Mouse (Mus musculus): Measurements from ENCODE around the gene Prr7. TPM values are rescaled to one million over a fixed set of nuclear protein-coding genes. Genes with fewer than 3 reads are reported as not detected.
"Not testable (repeated sequence)": the region's sequence is repeated elsewhere in the genome, so short reads cannot be mapped to it uniquely, and the experiment has no call there.

Gene Prr7
- total RNA-seq (2022), result 10 to 100 TPM; 50.8 to 62.7 (median 59.7) TPM

DNA sequence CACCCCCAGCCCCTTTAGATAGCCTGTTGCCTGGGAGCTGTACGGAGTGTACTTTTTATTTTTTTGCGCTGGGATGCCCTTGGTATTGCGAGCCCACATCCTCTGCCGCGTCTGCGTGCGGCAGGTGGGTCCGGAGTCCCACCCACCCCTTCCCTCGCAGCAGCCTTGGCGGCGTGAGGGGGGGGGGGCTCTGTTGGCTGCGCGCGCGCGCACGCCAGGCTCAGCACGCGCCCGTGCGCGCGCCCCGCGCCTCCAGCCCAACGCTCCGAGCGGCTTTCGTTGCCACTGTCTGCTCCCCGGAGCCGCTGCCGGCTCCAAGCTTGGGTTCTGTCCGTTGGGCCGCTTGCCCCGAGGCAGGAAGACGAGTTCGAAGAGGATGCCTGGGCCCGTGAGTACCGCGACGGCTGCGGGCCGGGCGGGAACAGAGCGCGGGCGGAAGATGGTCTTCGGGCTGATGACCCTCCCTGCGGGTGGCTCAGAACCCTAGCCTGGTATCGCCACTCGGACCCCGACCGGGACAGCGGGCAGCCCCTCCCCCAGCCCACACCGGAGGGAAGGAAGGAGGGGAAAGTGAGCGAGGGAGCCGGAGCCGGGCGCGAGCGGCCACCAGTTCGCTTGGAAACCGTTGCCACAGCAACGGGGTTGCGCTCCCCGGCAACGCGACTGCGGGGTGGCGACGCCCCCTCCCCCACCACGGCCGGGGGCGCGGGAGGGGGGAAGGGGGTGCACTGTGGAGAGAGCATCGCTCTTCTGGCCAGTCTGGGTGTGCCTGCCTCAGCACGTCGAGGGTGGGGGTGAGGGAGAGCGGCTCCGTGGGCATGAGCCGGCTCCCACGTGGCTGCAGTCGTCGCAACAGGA, at the start of gene Prr7:
Gene Prr7 (plus strand): TSS at position 241 of the 858 bp plus-strand sequence.
- DNase-seq (ENCODE audit: low spot score in 2 of 2), result peak in 1 of 2 experiments; percentile 79

- peak; percentile 73 to 81 for DNase-seq (ENCODE audit: low spot score in 2 of 2)
Measured at GRCm38 (mm10) chr13:55414743-55415380, 49.2 kb upstream of the Prr7 start, which contains the start of gene Pfn3. Pfn3 (minus strand) TSS chr13:55415232.

DNA sequence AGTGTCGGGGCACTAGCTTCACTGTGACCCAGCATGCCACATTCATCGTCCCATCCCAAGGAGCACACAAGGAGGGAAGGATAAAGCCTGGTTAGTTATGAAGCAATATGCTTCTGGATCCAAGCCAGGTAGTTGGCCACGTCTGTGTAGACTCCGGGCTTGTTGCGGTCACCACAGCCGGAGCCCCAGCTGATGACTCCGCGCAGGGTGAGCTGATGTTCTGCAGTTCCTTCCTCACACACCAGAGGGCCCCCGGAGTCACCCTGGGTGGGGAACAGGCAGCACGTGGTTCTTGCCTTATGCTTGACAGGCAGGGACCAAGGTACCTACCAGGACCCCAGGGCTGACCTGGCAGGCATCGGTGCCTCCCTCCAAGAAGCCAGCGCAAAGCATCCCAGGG, 46.1 kb upstream of the Prr7 start:
- DNase-seq (ENCODE audit: low spot score in 2 of 2), result peak; percentile 62 to 81

- DNase-seq (ENCODE audit: low spot score in 2 of 2), result no peak
Measured at GRCm38 (mm10) chr13:55419142-55419541, 44.9 kb upstream of the Prr7 start.

DNA sequence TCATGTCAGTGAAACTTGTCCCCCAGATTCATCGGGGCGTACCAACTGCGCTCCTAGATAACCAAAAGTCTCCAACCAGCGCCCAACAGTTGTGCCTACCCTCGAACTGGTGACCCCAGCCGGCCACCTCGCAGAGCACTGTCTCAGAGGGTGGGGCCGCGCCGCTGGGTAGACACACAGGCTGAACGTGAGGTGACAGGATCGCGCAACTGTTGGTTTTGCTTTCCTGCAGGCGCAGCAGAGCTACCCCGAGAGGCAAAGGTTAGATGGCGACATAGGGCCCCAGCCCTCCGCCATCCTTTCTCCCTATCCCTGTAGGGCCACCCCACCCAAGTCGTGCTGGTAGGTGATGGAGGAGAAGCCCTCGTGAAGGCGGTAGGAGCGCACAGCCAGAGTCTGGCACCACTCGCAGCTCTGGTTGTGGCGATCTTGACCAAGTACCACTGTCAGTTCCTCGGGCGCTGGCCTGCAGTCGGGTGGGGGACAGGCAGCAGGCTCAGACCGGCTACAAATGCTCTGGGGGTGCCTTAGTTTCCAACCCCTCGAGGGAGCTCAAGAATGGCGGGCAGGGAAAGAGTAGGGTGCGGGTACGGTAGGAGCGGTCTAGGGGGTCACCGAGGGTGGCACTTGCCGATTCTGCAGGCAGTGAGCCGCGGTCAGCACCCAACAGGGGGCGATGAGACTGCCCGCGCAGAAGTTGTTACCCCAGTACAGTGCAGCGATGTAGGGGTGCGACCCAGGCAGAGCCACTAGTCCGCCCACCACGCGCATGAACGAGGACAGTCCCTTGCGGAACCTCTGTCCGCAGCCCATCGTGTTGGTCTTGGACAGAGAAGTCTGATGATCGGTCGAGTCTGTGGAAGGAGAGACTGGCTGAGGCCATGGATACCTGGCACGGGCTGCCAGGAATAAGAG, 43.8 kb upstream of the Prr7 start:
- no peak for DNase-seq (ENCODE audit: low spot score in 2 of 2)

GRCm38 (mm10) chr13:55420933-55421800, 42.9 kb upstream of the Prr7 start:
- peak; percentile 30 to 51 for DNase-seq (ENCODE audit: low spot score in 2 of 2)

DNA sequence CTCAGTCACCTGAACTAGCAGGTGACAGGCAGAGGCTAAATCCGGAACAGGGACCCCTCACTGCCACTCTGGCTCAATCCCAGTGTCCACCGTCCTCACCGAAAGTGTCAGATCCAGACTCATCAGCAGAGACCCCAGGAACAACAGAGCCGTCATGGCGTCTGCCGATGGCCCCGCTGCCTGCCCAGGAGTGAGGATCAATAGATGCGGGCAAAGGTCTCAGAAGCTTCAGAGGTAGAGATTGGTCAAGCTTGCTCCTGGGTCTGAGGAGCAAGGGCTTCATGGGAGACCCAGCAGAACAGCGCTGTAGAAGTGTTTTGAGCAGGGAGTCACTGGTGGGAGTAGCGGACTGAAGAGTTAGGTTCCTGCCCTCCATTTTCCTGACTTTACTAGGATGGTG, 37.5 kb upstream of the Prr7 start, which contains the start of gene F12:
Gene F12 (minus strand): TSS at position 181 of the 400 bp plus-strand sequence.
- DNase-seq (ENCODE audit: low spot score in 2 of 2), result no peak

- no peak for DNase-seq (ENCODE audit: low spot score in 2 of 2)
Measured at GRCm38 (mm10) chr13:55429226-55429888, 34.7 kb upstream of the Prr7 start.

GRCm38 (mm10) chr13:55430566-55430965, 33.5 kb upstream of the Prr7 start:
- DNase-seq (ENCODE audit: low spot score in 2 of 2), result no peak

GRCm38 (mm10) chr13:55431889-55432685, 32.0 kb upstream of the Prr7 start:
- no peak for DNase-seq (ENCODE audit: low spot score in 2 of 2)

GRCm38 (mm10) chr13:55437111-55437629, 26.9 kb upstream of the Prr7 start:
- DNase-seq (ENCODE audit: low spot score in 2 of 2), result not testable (repeated sequence)

DNA sequence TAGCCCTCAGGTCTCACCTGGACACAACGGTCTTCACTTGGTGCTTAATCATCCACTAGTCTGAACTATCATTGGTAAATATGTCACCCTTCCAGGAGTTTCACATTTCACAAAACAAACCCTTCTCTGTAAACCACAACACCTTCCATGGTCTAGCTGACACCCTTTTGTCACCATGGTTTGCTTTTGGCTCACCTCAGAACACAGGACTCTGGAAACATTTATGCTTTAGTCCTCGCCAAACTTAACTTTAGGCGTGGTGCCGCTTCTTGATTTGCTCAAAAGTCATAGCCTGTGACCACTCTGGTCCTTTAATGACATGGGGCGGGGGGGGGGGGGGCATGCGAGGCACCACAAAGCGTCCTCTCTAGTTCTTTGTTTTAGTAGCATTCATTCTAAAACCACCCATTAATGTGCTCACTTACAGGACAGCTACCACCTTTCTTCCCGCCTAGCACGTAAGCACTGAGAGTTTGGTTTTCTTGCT, 20.2 kb upstream of the Prr7 start:
- no peak for DNase-seq (ENCODE audit: low spot score in 2 of 2)

DNA sequence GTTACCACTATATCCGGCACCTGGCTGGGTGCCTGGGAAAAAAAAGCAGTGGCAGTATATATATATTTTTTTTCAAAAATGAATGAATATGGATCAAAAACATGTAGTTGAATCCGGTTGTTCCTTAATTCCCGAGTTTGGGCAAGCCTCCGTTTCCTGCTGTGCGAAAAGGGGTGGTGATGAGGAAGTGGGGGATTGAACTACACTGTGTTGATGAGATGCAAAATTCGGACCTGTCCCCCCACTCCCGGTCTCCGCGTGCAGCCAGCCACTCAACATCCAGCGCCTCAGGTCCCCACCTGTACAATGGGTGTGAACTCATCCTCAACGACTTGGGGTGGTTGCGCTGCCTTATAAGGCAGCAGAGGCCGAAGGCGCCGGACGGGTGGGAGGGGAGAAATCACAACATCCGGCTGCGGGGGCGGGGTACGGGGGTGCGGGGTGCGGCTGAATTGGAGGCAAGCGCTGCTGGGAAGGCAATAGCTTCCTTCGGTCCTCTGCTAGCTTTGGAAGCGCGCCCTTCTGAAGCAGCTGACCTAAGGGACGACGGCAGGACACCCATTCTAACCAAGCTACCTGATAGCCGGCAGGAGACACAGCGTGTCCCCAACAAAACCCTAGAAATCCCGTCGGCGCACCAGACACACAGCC, 19.7 kb upstream of the Prr7 start:
- no peak for DNase-seq (ENCODE audit: low spot score in 2 of 2)

- peak; percentile 98 to 100 for DNase-seq (ENCODE audit: low spot score in 2 of 2)
Measured at GRCm38 (mm10) chr13:55444937-55445315, 19.1 kb upstream of the Prr7 start, which contains the start of gene Grk6. Grk6 (plus strand) TSS chr13:55445072.

DNA sequence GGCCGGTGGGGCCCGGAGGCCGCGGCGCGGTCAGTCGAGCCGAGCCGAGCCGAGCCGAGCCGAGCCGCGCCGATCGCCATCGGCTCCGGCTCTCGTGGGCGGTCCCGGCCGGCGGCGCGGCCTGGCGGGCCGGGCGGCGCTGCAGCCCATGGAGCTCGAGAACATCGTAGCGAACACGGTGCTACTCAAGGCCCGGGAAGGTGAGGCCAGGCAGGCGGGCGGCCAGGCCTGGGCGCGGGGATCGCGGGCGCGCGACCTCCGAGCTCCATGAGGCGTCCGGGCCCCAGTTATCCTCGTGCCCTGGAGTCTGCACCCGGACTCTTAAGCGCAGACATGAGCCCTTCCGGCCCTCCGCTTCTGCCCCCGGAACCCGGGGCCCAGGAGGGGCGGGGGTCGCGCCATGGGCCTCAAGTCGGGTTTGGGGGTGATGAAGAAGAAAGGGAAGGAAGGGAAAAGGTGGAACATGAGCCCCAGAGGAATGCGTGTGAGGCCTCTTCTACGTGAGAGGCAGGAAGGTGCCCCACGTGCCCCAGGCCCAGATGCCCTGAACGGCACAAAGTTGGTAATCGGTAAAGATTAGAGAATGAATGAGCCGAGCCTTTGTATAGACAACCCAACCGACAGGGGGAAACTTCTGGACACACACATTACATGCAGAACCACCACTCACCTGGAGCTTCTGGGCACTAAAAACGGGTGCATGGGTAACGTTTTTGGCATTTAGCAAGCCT, 18.5 kb upstream of the Prr7 start:
- no peak for DNase-seq (ENCODE audit: low spot score in 2 of 2)

DNA sequence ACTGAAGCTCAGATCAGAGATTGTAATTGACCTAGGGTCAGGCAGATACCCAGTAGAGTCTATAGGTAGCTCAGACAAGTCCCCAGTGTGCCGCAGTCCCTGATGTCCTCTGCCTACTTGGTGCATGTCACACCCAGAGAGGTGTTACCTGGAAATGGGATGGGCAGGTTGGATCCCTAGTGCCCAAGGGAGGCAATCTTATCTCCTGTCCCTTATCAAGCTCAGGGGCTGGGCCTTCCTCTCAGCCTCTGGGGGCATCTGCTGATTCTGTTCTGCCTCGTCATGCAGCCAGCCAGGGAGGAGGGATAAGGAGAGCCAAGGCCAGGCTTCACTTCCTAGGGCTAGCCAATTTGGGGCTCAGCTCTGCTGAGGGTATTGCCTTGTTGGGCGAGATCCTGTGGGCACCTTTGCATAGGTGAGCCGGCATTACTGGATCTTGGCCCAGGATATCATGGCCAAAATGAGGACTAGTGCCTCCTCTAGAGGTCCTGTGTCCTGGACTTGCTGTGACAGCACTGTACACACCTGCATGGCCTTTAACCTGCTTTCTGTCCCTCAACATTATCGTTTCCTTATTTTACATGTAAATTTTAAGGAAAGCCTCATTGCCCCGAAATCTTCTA, 17.5 kb upstream of the Prr7 start:
- no peak for DNase-seq (ENCODE audit: low spot score in 2 of 2)

- no peak for DNase-seq (ENCODE audit: low spot score in 2 of 2)
Measured at GRCm38 (mm10) chr13:55447543-55447943, 16.5 kb upstream of the Prr7 start.
